Mouse (Mus musculus) B cell, adult 2 months (primary cell): Measurements from ENCODE around the gene Dnah11.
"Not testable (repeated sequence)": the region's sequence is repeated elsewhere in the genome, so short reads cannot be mapped to it uniquely, and the experiment has no call there.

ENCODE experiments used
- DNase-seq, 2 experiments: peaks; one replicate each; pipeline ENCODE4 v3.0.0; 2022

The Dnah11 gene

GRCm38 (mm10) chr12:117959213-117959612 is 239.6 kb downstream of the Dnah11 start:
- no peak for DNase-seq

GRCm38 (mm10) chr12:117946823-117947704 is 251.8 kb downstream of the Dnah11 start:
- no peak for DNase-seq

- DNase-seq, result no peak
Observed at GRCm38 (mm10) chr12:117941947-117942346, 256.9 kb downstream of the Dnah11 start.

- DNase-seq, result no peak
Observed at GRCm38 (mm10) chr12:117938214-117938613, 260.6 kb downstream of the Dnah11 start.

GRCm38 (mm10) chr12:117932026-117932425 is 266.8 kb downstream of the Dnah11 start:
- DNase-seq, result no peak

GRCm38 (mm10) chr12:117929768-117930167 is 269.1 kb downstream of the Dnah11 start:
- no peak for DNase-seq

- no peak for DNase-seq
Observed at GRCm38 (mm10) chr12:117915826-117916588, 282.8 kb downstream of the Dnah11 start.

GRCm38 (mm10) chr12:117914613-117915245 is 284.1 kb downstream of the Dnah11 start:
- no peak for DNase-seq

- no peak for DNase-seq
Observed at GRCm38 (mm10) chr12:117911396-117911795, 287.4 kb downstream of the Dnah11 start.

GRCm38 (mm10) chr12:117905232-117905840 is 293.5 kb downstream of the Dnah11 start:
- not testable (repeated sequence) for DNase-seq

- no peak for DNase-seq
Observed at GRCm38 (mm10) chr12:117903671-117904070, 295.2 kb downstream of the Dnah11 start.

- not testable (repeated sequence) for DNase-seq
Observed at GRCm38 (mm10) chr12:117901352-117901751, 297.5 kb downstream of the Dnah11 start.

- DNase-seq, result not testable (repeated sequence)
Observed at GRCm38 (mm10) chr12:117900798-117901197, 298.0 kb downstream of the Dnah11 start.

GRCm38 (mm10) chr12:117887422-117887821 is 311.4 kb downstream of the Dnah11 start:
- DNase-seq, result no peak

- DNase-seq, result no peak
Observed at GRCm38 (mm10) chr12:117884627-117885026, 314.2 kb downstream of the Dnah11 start.

- DNase-seq, result no peak
Observed at GRCm38 (mm10) chr12:117878341-117878740, 320.5 kb downstream of the Dnah11 start.

- DNase-seq, result no peak
Observed at GRCm38 (mm10) chr12:117872265-117872664, 326.6 kb downstream of the Dnah11 start.

GRCm38 (mm10) chr12:117867708-117868564 is 330.9 kb downstream of the Dnah11 start:
- DNase-seq, result no peak

GRCm38 (mm10) chr12:117862655-117863054 is 336.2 kb downstream of the Dnah11 start:
- DNase-seq, result no peak

GRCm38 (mm10) chr12:117861249-117861648 is 337.6 kb downstream of the Dnah11 start:
- no peak for DNase-seq

GRCm38 (mm10) chr12:117860840-117861239 is 338.0 kb downstream of the Dnah11 start:
- DNase-seq, result no peak

- no peak for DNase-seq
Observed at GRCm38 (mm10) chr12:117857884-117858283, 341.0 kb downstream of the Dnah11 start.
